Mouse (Mus musculus): ENCODE measurements around the gene Cldn13. TPM values are rescaled to one million over a fixed set of nuclear protein-coding genes. Genes with fewer than 3 reads are reported as not detected.
"Not testable (repeated sequence)": the region's sequence is repeated elsewhere in the genome, so short reads cannot be mapped to it uniquely, and the experiment has no call there.

Gene Cldn13
- total RNA-seq (2014; fragmentation: Nextera tagmentation) (41.2 TPM in 1 of 2 replicates, not detected in the other), total RNA-seq (2017) (1.9 and 2.3 TPM in 2 replicates), polyA plus RNA-seq (2012) (not detected in 2 replicates)

DNA sequence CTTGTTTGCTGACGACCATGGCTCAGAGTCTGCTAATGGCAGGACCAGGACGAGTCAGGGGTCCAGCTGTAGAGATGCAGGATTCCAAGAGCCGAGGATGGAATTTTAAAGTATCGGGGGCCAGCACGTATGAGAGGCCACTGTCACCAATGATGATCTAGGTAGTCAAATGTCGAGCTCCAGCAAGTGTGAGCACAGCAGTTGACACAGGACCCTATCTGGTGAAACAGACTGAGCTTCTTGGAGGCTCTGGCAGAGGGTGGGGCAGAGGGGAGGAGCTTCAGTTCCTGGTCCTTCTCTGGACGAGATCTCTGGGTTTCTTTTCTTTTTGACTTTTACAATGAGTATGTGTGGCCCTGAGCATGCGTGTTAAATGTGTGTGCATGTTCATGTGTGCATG is at the start of gene Cldn13:
Cldn13 (minus strand) TSS at position 216 of the 400 bp plus-strand sequence.
- H3K27me3 ChIP-seq (ENCODE audit: insufficient read depth, low read length), result no peaks in the 10 kb centered on the region; the same call in 1 of the 2 replicates
- peak within 1 kb of the TSS; percentile 61 for H3K4me3 ChIP-seq (ENCODE audit: low read depth, low read length)
- H3K9me3 ChIP-seq (replicated peaks), result peaks cover 4% of the 10 kb centered on the region
- ATAC-seq (ENCODE audit: extremely low read depth, insufficient number of reproducible peaks, low FRiP score, poor library complexity, severe bottlenecking), result peak; percentile 43; the same call in 1 of the 2 replicates
- H3K4me1 ChIP-seq (ENCODE audit: insufficient read depth, low read depth, low read length), result peaks cover 61% of the 10 kb centered on the region
- TF ChIP-seq CTCF (IDR thresholded peaks at IDR 0.05; ENCODE audit: low read depth, low read length), result no peak
- TF ChIP-seq GATA2 (IDR thresholded peaks at IDR 0.05; ENCODE audit: borderline replicate concordance, low read depth, low read length), result no peak
- TF ChIP-seq POLR2AphosphoS5 (IDR thresholded peaks at IDR 0.05; ENCODE audit: insufficient replicate concordance, low read depth, low read length), result no peak
- TF ChIP-seq GATA1 (IDR thresholded peaks at IDR 0.05; ENCODE audit: borderline replicate concordance, low read length), result no peak
- TF ChIP-seq TAL1 (conservative IDR thresholded peaks at IDR 0.05; ENCODE audit: low read depth, low read length), result no peak
- DNase-seq (ENCODE audit: low spot score), result peak; percentile 52
- no peaks in the 10 kb centered on the region for H3K36me3 ChIP-seq (replicated peaks)

- not testable (repeated sequence) for DNase-seq (ENCODE audit: low spot score); H3K36me3 ChIP-seq (replicated peaks); H3K4me3 ChIP-seq (ENCODE audit: low read depth, low read length); ATAC-seq (ENCODE audit: extremely low read depth, insufficient number of reproducible peaks, low FRiP score, poor library complexity, severe bottlenecking); H3K27me3 ChIP-seq (ENCODE audit: insufficient read depth, low read length); H3K9me3 ChIP-seq (replicated peaks)
- peaks cover 49% of the 10 kb centered on the region for H3K4me1 ChIP-seq (ENCODE audit: insufficient read depth, low read depth, low read length)
Observed at GRCm38 (mm10) chr5:134964655-134965054, 49.3 kb upstream of the Cldn13 start.

- peaks cover 49% of the 10 kb centered on the region for H3K4me1 ChIP-seq (ENCODE audit: insufficient read depth, low read depth, low read length)
- no peak for ATAC-seq (ENCODE audit: extremely low read depth, insufficient number of reproducible peaks, low FRiP score, poor library complexity, severe bottlenecking)
- DNase-seq (ENCODE audit: low spot score), result no peak
- no peaks in the 10 kb centered on the region for H3K27me3 ChIP-seq (ENCODE audit: insufficient read depth, low read length)
- H3K4me3 ChIP-seq (ENCODE audit: low read depth, low read length), result no peak overlapping the region
- no peaks in the 10 kb centered on the region for H3K9me3 ChIP-seq (replicated peaks)
- TF ChIP-seq CTCF (IDR thresholded peaks at IDR 0.05; ENCODE audit: low read depth, low read length) (no peak), POLR2AphosphoS5 (IDR thresholded peaks at IDR 0.05; ENCODE audit: insufficient replicate concordance, low read depth, low read length) (no peak), TAL1 (conservative IDR thresholded peaks at IDR 0.05; ENCODE audit: low read depth, low read length) (no peak), GATA1 (IDR thresholded peaks at IDR 0.05; ENCODE audit: borderline replicate concordance, low read length) (no peak), GATA2 (IDR thresholded peaks at IDR 0.05; ENCODE audit: borderline replicate concordance, low read depth, low read length) (no peak)
- H3K36me3 ChIP-seq (replicated peaks), result no peaks in the 10 kb centered on the region
Observed at GRCm38 (mm10) chr5:134963546-134963945, 48.2 kb upstream of the Cldn13 start.

DNA sequence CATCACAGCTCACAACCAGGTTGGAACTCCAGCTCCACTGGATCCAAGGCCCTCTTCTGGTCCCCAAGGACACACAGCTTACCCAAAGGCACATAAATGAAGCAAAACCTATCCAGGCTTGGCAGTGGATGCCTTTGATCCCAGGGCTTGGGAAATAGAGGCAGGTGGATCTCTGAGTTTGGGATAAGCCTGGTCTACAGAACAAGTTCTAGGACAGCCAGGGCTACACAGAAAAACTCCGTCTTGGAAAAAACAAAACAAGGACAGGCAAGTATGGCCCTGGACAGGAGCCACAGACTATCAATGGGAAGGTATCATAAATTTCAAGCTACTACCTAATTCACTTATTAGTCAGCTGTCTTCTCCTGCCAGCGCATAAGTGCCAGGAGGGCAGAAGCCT is 46.2 kb upstream of the Cldn13 start:
- Histone ChIP-seq H3K9me3 (replicated peaks) (no peaks in the 10 kb centered on the region), H3K36me3 (replicated peaks) (no peaks in the 10 kb centered on the region), H3K4me3 (ENCODE audit: low read depth, low read length) (no peak overlapping the region), H3K27me3 (ENCODE audit: insufficient read depth, low read length) (peaks cover 6% of the 10 kb centered on the region; the same call in 1 of the 2 replicates), H3K4me1 (ENCODE audit: insufficient read depth, low read depth, low read length) (peaks cover 41% of the 10 kb centered on the region)
- TF ChIP-seq TAL1 (conservative IDR thresholded peaks at IDR 0.05; ENCODE audit: low read depth, low read length), result no peak
- TF ChIP-seq POLR2AphosphoS5 (IDR thresholded peaks at IDR 0.05; ENCODE audit: insufficient replicate concordance, low read depth, low read length), result no peak
- no peak for TF ChIP-seq CTCF (IDR thresholded peaks at IDR 0.05; ENCODE audit: low read depth, low read length)
- no peak for TF ChIP-seq GATA2 (IDR thresholded peaks at IDR 0.05; ENCODE audit: borderline replicate concordance, low read depth, low read length)
- no peak for TF ChIP-seq GATA1 (IDR thresholded peaks at IDR 0.05; ENCODE audit: borderline replicate concordance, low read length)
- DNase-seq (ENCODE audit: low spot score) (no peak), ATAC-seq (ENCODE audit: extremely low read depth, insufficient number of reproducible peaks, low FRiP score, poor library complexity, severe bottlenecking) (no peak)

- Histone ChIP-seq H3K9me3 (replicated peaks) (no peaks in the 10 kb centered on the region), H3K36me3 (replicated peaks) (no peaks in the 10 kb centered on the region), H3K4me1 (ENCODE audit: insufficient read depth, low read depth, low read length) (peaks cover 30% of the 10 kb centered on the region), H3K27me3 (ENCODE audit: insufficient read depth, low read length) (peaks cover 11% of the 10 kb centered on the region; the same call in 1 of the 2 replicates), H3K4me3 (ENCODE audit: low read depth, low read length) (no peak overlapping the region)
- TF ChIP-seq TAL1 (conservative IDR thresholded peaks at IDR 0.05; ENCODE audit: low read depth, low read length) (no peak), GATA1 (IDR thresholded peaks at IDR 0.05; ENCODE audit: borderline replicate concordance, low read length) (no peak), CTCF (IDR thresholded peaks at IDR 0.05; ENCODE audit: low read depth, low read length) (no peak), POLR2AphosphoS5 (IDR thresholded peaks at IDR 0.05; ENCODE audit: insufficient replicate concordance, low read depth, low read length) (no peak), GATA2 (IDR thresholded peaks at IDR 0.05; ENCODE audit: borderline replicate concordance, low read depth, low read length) (no peak)
- no peak for DNase-seq (ENCODE audit: low spot score)
- ATAC-seq (ENCODE audit: extremely low read depth, insufficient number of reproducible peaks, low FRiP score, poor library complexity, severe bottlenecking), result no peak
Observed at GRCm38 (mm10) chr5:134960430-134960829, 45.1 kb upstream of the Cldn13 start.

DNA sequence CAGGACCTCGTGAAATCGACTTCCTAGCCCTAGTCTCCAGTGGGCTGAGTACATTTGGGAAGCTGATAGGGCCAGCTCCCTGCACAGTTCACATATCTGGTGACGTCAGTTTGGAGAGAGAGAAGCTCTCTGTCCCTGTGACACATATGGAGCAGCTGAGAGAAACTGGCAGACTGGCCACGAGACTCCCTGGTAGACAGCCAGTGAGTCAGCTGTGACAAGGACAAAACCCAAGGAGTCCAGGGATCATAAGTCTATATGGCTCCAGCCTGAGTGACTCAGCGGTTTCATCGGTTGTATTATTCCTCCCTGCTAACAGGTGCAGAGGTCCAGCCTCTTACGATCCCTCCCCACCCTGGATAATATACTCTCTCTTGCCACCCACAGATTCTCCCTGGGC is 43.8 kb upstream of the Cldn13 start:
- Histone ChIP-seq H3K36me3 (replicated peaks) (no peaks in the 10 kb centered on the region), H3K27me3 (ENCODE audit: insufficient read depth, low read length) (peaks cover 22% of the 10 kb centered on the region), H3K9me3 (replicated peaks) (no peaks in the 10 kb centered on the region), H3K4me3 (ENCODE audit: low read depth, low read length) (no peak overlapping the region), H3K4me1 (ENCODE audit: insufficient read depth, low read depth, low read length) (peaks cover 25% of the 10 kb centered on the region)
- DNase-seq (ENCODE audit: low spot score), result no peak
- ATAC-seq (ENCODE audit: extremely low read depth, insufficient number of reproducible peaks, low FRiP score, poor library complexity, severe bottlenecking), result 0 out of 2 replicates have a peak, but pooled peaks have one; percentile 15
- TF ChIP-seq GATA1 (IDR thresholded peaks at IDR 0.05; ENCODE audit: borderline replicate concordance, low read length) (no peak), GATA2 (IDR thresholded peaks at IDR 0.05; ENCODE audit: borderline replicate concordance, low read depth, low read length) (no peak), TAL1 (conservative IDR thresholded peaks at IDR 0.05; ENCODE audit: low read depth, low read length) (no peak), POLR2AphosphoS5 (IDR thresholded peaks at IDR 0.05; ENCODE audit: insufficient replicate concordance, low read depth, low read length) (no peak), CTCF (IDR thresholded peaks at IDR 0.05; ENCODE audit: low read depth, low read length) (no peak)

Measured in G1E (cell line).